Mouse (Mus musculus) inflammation-experienced regulatory T-cells (primary cell): Measurements from ENCODE around the gene Msh3. TPM values are rescaled to one million over a fixed set of nuclear protein-coding genes. Genes with fewer than 3 reads are reported as not detected.

Experiments
- polyA plus RNA-seq, 2 experiments: library from polyadenylated mRNA; unstranded; fragments of 100-300 nt; shearing (Covaris generic); gene quantifications; one replicate each; pipeline ENCODE4 v1.2.1; 2017

The Msh3 gene
- 10 to 100 TPM; 43.3 to 44.6 TPM for polyA plus RNA-seq

GRCm38 (mm10) chr13:92354456-92355271 is at the start of gene Msh3, which contains the start of gene Dhfr:
Gene Msh3 (minus strand): TSS chr13:92355003.
Gene Dhfr (plus strand): TSS chr13:92354726.

GRCm38 (mm10) chr13:92305680-92306079 is 49.1 kb downstream of the Msh3 start, which contains the start of gene Gm20379:
Gene Gm20379 (plus strand): TSS chr13:92305980.

Other genes with a start within 250 kb of the Msh3 start
- gene Rasgrf2, start 223.3 kb downstream of the Msh3 start, polyA plus RNA-seq, result 1 to 10 TPM; 2.6 to 4.5 TPM
- gene Gm20379, start 49.0 kb downstream of the Msh3 start, polyA plus RNA-seq, result 1 to 10 TPM; 1.2 to 1.5 TPM
- gene Dhfr, start 277 bp downstream of the Msh3 start, polyA plus RNA-seq, result 1 to 10 TPM; 2.0 TPM
- under 1 TPM; 0.05 to 0.51 TPM for gene Ankrd34b, start 70.9 kb upstream of the Msh3 start, polyA plus RNA-seq
- 1 to 10 TPM; 7.5 to 9.0 TPM for gene Fam151b, start 129.0 kb upstream of the Msh3 start, polyA plus RNA-seq
- gene Zfyve16, start 175.9 kb upstream of the Msh3 start, polyA plus RNA-seq, result 10 to 100 TPM; 13.6 to 14.7 TPM
- not detected for gene Spz1, start 221.2 kb upstream of the Msh3 start, polyA plus RNA-seq